Mouse (Mus musculus): Measurements from ENCODE around the gene 2410002F23Rik. TPM values are rescaled to one million over a fixed set of nuclear protein-coding genes. Genes with fewer than 3 reads are reported as not detected.
A peak's percentile ranks its signal among the peaks of the same experiment; 100 is the strongest.
"Not testable (repeated sequence)": the region's sequence is repeated elsewhere in the genome, so short reads cannot be mapped to it uniquely, and the experiment has no call there.

The 2410002F23Rik gene
- polyA plus RNA-seq (2012), result 5.6 and 5.9 TPM in 2 replicates

DNA sequence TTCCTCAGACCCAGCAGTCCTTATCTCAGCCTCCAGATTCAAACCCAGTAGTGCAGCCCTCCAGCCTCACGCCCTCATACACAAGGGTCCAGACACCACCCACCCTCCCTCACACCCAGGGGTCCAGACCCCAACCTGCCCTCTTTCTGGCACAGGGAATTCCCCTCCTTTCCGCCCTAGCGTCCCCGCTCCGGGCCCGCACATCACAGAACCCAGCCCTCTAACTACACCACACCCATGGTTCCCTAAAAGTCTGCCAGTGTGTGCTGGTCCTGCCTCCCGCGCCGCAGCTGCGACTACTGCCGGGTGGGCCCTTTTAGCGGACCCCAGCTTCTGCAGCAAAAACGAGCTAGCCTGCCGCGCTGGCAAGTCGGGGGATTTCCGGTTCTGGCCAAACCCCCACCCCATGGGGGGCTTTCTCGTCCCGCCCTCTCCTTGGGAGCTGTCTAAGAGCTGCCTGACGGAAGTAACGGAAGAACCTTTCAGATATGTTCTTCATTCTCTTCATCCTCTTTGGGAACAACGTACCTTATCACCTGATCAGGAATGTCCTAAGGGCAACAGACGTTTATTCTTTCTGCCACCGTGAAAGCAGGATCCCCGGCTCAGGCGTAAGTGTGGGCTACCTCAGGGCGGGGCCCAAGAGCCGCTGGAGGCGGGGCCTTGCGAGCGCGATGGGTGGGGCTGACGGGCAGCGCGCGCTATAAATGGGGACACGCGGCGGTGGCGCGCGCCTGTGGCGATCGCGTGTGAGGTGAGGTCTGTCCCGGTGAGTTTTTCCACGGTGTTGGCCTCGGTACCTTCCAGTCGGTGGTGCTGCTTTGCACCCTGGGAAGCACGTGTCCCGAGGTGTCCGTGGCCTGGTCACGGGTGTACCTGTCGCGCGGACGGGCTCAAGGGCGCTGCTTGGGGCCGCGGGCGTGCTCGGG is at the start of gene 2410002F23Rik, which contains the start of gene 1700028J19Rik:
TSS of gene 2410002F23Rik (plus strand) at position 668 of the 929 bp plus-strand sequence.
TSS of gene 1700028J19Rik (minus strand) at position 641 of the 929 bp plus-strand sequence.
- TF ChIP-seq GATA1 (IDR thresholded peaks at IDR 0.05; ENCODE audit: low read length), result no peak
- TF ChIP-seq TAL1 (IDR thresholded peaks at IDR 0.05; ENCODE audit: low read length), result no peak
- no peaks in the 10 kb centered on the region; the same call in 1 of the 2 replicates for H3K27me3 ChIP-seq (ENCODE audit: control insufficient read depth)
- peaks cover 51% of the 10 kb centered on the region for H3K4me1 ChIP-seq (ENCODE audit: control insufficient read depth)
- no peaks in the 10 kb centered on the region for H3K9me3 ChIP-seq (ENCODE audit: control insufficient read depth, low read length)
- peak within 1 kb of the TSS; percentile 98 for H3K4me3 ChIP-seq (replicated peaks)
- peaks cover 36% of the 10 kb centered on the region for H3K36me3 ChIP-seq (ENCODE audit: control insufficient read depth)

- Histone ChIP-seq H3K27me3 (ENCODE audit: control insufficient read depth) (no peaks in the 10 kb centered on the region), H3K9me3 (ENCODE audit: control insufficient read depth, low read length) (no peaks in the 10 kb centered on the region), H3K4me1 (ENCODE audit: control insufficient read depth) (no peaks in the 10 kb centered on the region), H3K36me3 (ENCODE audit: control insufficient read depth) (no peaks in the 10 kb centered on the region), H3K4me3 (replicated peaks) (no peak within 1 kb of the TSS)
- TF ChIP-seq GATA1 (IDR thresholded peaks at IDR 0.05; ENCODE audit: low read length) (no peak), TAL1 (IDR thresholded peaks at IDR 0.05; ENCODE audit: low read length) (no peak)
These were observed 48.6 kb upstream of the 2410002F23Rik start, which contains the start of gene Klk1b3 for GRCm38 (mm10) chr7:44197891-44198290. Gene Klk1b3 (plus strand): TSS chr7:44198191.

- not testable (repeated sequence) for H3K27me3 ChIP-seq (ENCODE audit: control insufficient read depth); H3K36me3 ChIP-seq (ENCODE audit: control insufficient read depth); H3K4me1 ChIP-seq (ENCODE audit: control insufficient read depth); H3K4me3 ChIP-seq (replicated peaks); H3K9me3 ChIP-seq (ENCODE audit: control insufficient read depth, low read length)
These were observed 39.4 kb upstream of the 2410002F23Rik start, which contains the start of gene Klk1b4 for GRCm38 (mm10) chr7:44207135-44207534. Gene Klk1b4 (plus strand): TSS chr7:44207435.

- no peak for TF ChIP-seq GATA1 (IDR thresholded peaks at IDR 0.05; ENCODE audit: low read length)
- TF ChIP-seq TAL1 (IDR thresholded peaks at IDR 0.05; ENCODE audit: low read length), result no peak
- Histone ChIP-seq H3K27me3 (ENCODE audit: control insufficient read depth) (no peaks in the 10 kb centered on the region), H3K9me3 (ENCODE audit: control insufficient read depth, low read length) (no peaks in the 10 kb centered on the region), H3K4me3 (replicated peaks) (no peak overlapping the region), H3K4me1 (ENCODE audit: control insufficient read depth) (no peaks in the 10 kb centered on the region), H3K36me3 (ENCODE audit: control insufficient read depth) (no peaks in the 10 kb centered on the region)
These were observed 38.2 kb upstream of the 2410002F23Rik start for GRCm38 (mm10) chr7:44208307-44208706.

DNA sequence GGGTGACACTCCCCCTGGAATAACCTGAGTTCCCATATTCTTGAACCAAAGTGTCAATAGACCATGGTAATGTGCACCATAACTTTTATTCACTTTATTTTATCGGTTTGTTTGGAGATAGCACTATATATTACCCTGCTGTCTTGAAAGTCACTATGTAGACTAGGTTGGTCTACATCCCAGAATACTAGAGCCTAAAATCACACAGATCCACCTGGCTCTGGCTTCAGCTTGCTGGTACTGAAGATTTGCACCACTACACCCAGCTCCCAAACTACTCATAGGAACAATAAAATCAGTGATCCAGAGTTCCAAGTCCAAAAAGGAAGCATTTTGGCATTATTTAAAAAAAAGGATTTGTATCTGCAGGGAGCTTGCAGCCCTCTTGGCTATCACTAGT is 30.9 kb upstream of the 2410002F23Rik start, which contains the start of gene Klk1b5:
TSS of gene Klk1b5 (plus strand) at position 301 of the 400 bp plus-strand sequence.
- Histone ChIP-seq H3K4me3 (replicated peaks) (no peak within 1 kb of the TSS), H3K4me1 (ENCODE audit: control insufficient read depth) (no peaks in the 10 kb centered on the region), H3K27me3 (ENCODE audit: control insufficient read depth) (no peaks in the 10 kb centered on the region), H3K36me3 (ENCODE audit: control insufficient read depth) (no peaks in the 10 kb centered on the region), H3K9me3 (ENCODE audit: control insufficient read depth, low read length) (no peaks in the 10 kb centered on the region)
- TF ChIP-seq GATA1 (IDR thresholded peaks at IDR 0.05; ENCODE audit: low read length) (no peak), TAL1 (IDR thresholded peaks at IDR 0.05; ENCODE audit: low read length) (no peak)

GRCm38 (mm10) chr7:44221601-44222000 is 24.9 kb upstream of the 2410002F23Rik start:
- H3K4me1 ChIP-seq (ENCODE audit: control insufficient read depth); H3K27me3 ChIP-seq (ENCODE audit: control insufficient read depth); H3K9me3 ChIP-seq (ENCODE audit: control insufficient read depth, low read length); H3K36me3 ChIP-seq (ENCODE audit: control insufficient read depth); H3K4me3 ChIP-seq (replicated peaks): not testable (repeated sequence)

GRCm38 (mm10) chr7:44222335-44222734 is 24.2 kb upstream of the 2410002F23Rik start:
- not testable (repeated sequence) for H3K4me1 ChIP-seq (ENCODE audit: control insufficient read depth); H3K36me3 ChIP-seq (ENCODE audit: control insufficient read depth); H3K9me3 ChIP-seq (ENCODE audit: control insufficient read depth, low read length); H3K27me3 ChIP-seq (ENCODE audit: control insufficient read depth); H3K4me3 ChIP-seq (replicated peaks)

DNA sequence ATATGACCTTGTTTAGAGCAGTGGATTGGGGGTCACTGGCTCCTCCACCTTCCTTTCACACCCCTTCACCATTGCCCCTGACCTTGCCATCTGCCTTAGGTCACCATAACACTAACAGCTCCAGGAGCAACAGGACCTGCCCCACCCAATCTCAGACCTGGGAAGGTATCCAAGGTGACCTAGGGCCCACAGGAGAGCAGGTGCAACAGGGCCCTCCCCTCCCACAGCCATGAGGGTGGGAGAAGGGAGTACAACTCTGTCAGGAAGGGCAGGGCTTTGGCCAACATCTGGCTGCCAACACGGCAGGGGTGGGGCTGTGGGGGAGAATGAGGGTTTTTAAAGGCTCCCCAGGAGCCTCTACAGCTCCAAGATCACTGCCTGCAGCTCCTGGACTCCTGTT is 21.4 kb upstream of the 2410002F23Rik start, which contains the start of gene Klk1:
TSS of gene Klk1 (plus strand) at position 285 of the 400 bp plus-strand sequence.
- Histone ChIP-seq H3K4me1 (ENCODE audit: control insufficient read depth) (peaks cover 4% of the 10 kb centered on the region), H3K4me3 (replicated peaks) (no peak within 1 kb of the TSS), H3K36me3 (ENCODE audit: control insufficient read depth) (no peaks in the 10 kb centered on the region), H3K9me3 (ENCODE audit: control insufficient read depth, low read length) (no peaks in the 10 kb centered on the region), H3K27me3 (ENCODE audit: control insufficient read depth) (no peaks in the 10 kb centered on the region)
- TF ChIP-seq TAL1 (IDR thresholded peaks at IDR 0.05; ENCODE audit: low read length) (no peak), GATA1 (IDR thresholded peaks at IDR 0.05; ENCODE audit: low read length) (no peak)

- Histone ChIP-seq H3K27me3 (ENCODE audit: control insufficient read depth) (peaks cover 3% of the 10 kb centered on the region; the same call in 1 of the 2 replicates), H3K9me3 (ENCODE audit: control insufficient read depth, low read length) (no peaks in the 10 kb centered on the region), H3K4me3 (replicated peaks) (no peak within 1 kb of the TSS), H3K36me3 (ENCODE audit: control insufficient read depth) (no peaks in the 10 kb centered on the region), H3K4me1 (ENCODE audit: control insufficient read depth) (peaks cover 3% of the 10 kb centered on the region)
- no peak for TF ChIP-seq GATA1 (IDR thresholded peaks at IDR 0.05; ENCODE audit: low read length)
- TF ChIP-seq TAL1 (IDR thresholded peaks at IDR 0.05; ENCODE audit: low read length), result no peak
These were observed 10.6 kb upstream of the 2410002F23Rik start, which contains the start of gene Gm36864 for GRCm38 (mm10) chr7:44235909-44236308. Gene Gm36864 (plus strand): TSS chr7:44236177.

Data from erythroblast, embryonic 14.5 days (primary cell).